Mouse (Mus musculus) intestine, embryonic 15.5 days (tissue): ENCODE measurements around the gene Npas4. TPM values are rescaled to one million over a fixed set of nuclear protein-coding genes. Genes with fewer than 3 reads are reported as not detected.
"Not testable (repeated sequence)": the region's sequence is repeated elsewhere in the genome, so short reads cannot be mapped to it uniquely, and the experiment has no call there.

Experiments used
- ATAC-seq: fragments of 200-750 bp; cut with Nextera tagmentation; 2 replicates; pipeline ENCODE4 v1.8.0; 2017; ENCODE audit warnings: moderate TSS enrichment, moderate library complexity
- H3K27ac ChIP-seq: fragments of 300-500 bp; sonication (generic); 2 replicates; pipeline ENCODE4 v1.5.1; 2015; ENCODE audit warnings: mild to moderate bottlenecking, inconsistent platforms
- H3K27me3 ChIP-seq: fragments of 300-500 bp; sonication (generic); replicated peaks from 2 replicates; pipeline ENCODE4 v1.6.1; 2015; ENCODE audit warnings: inconsistent platforms
- H3K36me3 ChIP-seq: fragments of 300-500 bp; sonication (generic); 2 replicates; pipeline ENCODE4 v1.6.1; 2015; ENCODE audit warnings: inconsistent platforms
- H3K4me1 ChIP-seq: fragments of 300-500 bp; sonication (generic); replicated peaks from 2 replicates; pipeline ENCODE4 v1.6.1; 2015; ENCODE audit warnings: inconsistent platforms
- H3K4me2 ChIP-seq: fragments of 300-500 bp; sonication (generic); replicated peaks from 2 replicates; pipeline ENCODE4 v1.6.1; 2015; ENCODE audit warnings: mild to moderate bottlenecking, inconsistent platforms
- H3K4me3 ChIP-seq: fragments of 300-500 bp; sonication (generic); replicated peaks from 2 replicates; pipeline ENCODE4 v1.5.1; 2015; ENCODE audit warnings: inconsistent platforms
- H3K9ac ChIP-seq: fragments of 300-500 bp; sonication (generic); 2 replicates; pipeline ENCODE4 v1.6.1; 2015; ENCODE audit warnings: inconsistent platforms
- H3K9me3 ChIP-seq: fragments of 300-500 bp; sonication (generic); 2 replicates; pipeline ENCODE4 v1.6.1; 2016; ENCODE audit warnings: inconsistent platforms
- whole genome bisulfite sequencing: fragments of 180-500 bp; shearing (Covaris S2); methylation state at CpG from one replicate; pipeline ENCODE4 v1.1.7; 2015; 5-methylcytosine and 5-hydroxymethylcytosine counted together
- polyA plus RNA-seq: library from polyadenylated mRNA; unstranded; fragments of >200 nt; fragmentation: Nextera tagmentation; extraction: Ambion mirVana; gene quantifications from 2 replicates; pipeline ENCODE4 v1.2.1, GENCODE M21; 2015

The Npas4 gene
- polyA plus RNA-seq, 1 experiment from 2014 or later: 0.24 TPM

- WGBS: 20% methylated on average over 44 of the region's 47 CpGs
- H3K4me2 ChIP-seq: no peak overlapping the region
- no peaks in the 10 kb centered on the region for H3K9me3 ChIP-seq
- no peak overlapping the region for H3K9ac ChIP-seq
- 0 out of 2 replicates have a peak, but pooled peaks cover 8% of the 10 kb centered on the region for H3K4me1 ChIP-seq
- H3K36me3 ChIP-seq: no peaks in the 10 kb centered on the region
- no peak overlapping the region for H3K27ac ChIP-seq
- H3K4me3 ChIP-seq: no peak overlapping the region; the same call in 1 of the 2 replicates
- no peak for ATAC-seq
- H3K27me3 ChIP-seq: peaks cover 39% of the 10 kb centered on the region
These were observed 471 bp downstream of the Npas4 start for GRCm38 (mm10) chr19:4989434-4990255.

GRCm38 (mm10) chr19:4989013-4989412 is 1.1 kb downstream of the Npas4 start:
- Histone ChIP-seq H3K4me3 (no peak overlapping the region), H3K27me3 (peaks cover 46% of the 10 kb centered on the region), H3K27ac (no peak overlapping the region), H3K9me3 (no peaks in the 10 kb centered on the region), H3K4me1 (0 out of 2 replicates have a peak, but pooled peaks cover 8% of the 10 kb centered on the region), H3K36me3 (no peaks in the 10 kb centered on the region), H3K9ac (no peak overlapping the region), H3K4me2 (no peak overlapping the region)
- 3% methylated on average over 13 of the region's 13 CpGs for WGBS
- no peak for ATAC-seq

- no peaks in the 10 kb centered on the region for H3K9me3 ChIP-seq
- H3K36me3 ChIP-seq: no peaks in the 10 kb centered on the region
- no peaks in the 10 kb centered on the region for H3K4me1 ChIP-seq
- no peak overlapping the region for H3K9ac ChIP-seq
- H3K27me3 ChIP-seq: peaks cover 27% of the 10 kb centered on the region; the same call in 1 of the 2 replicates
- H3K4me2 ChIP-seq: no peak overlapping the region
- H3K27ac ChIP-seq: no peak overlapping the region
- H3K4me3 ChIP-seq: no peak overlapping the region
- ATAC-seq: no peak
These were observed 8.3 kb downstream of the Npas4 start for GRCm38 (mm10) chr19:4981767-4982166.

GRCm38 (mm10) chr19:4968236-4968635 is 21.9 kb downstream of the Npas4 start:
- Histone ChIP-seq H3K36me3 (peaks cover 22% of the 10 kb centered on the region), H3K4me1 (no peaks in the 10 kb centered on the region), H3K27me3 (no peaks in the 10 kb centered on the region), H3K9ac (no peak overlapping the region), H3K4me3 (no peak overlapping the region), H3K9me3 (no peaks in the 10 kb centered on the region), H3K27ac (no peak overlapping the region), H3K4me2 (no peak overlapping the region)
- WGBS: 74% methylated on average over 2 of the region's 2 CpGs
- ATAC-seq: no peak

GRCm38 (mm10) chr19:4961928-4962601 is 28.1 kb downstream of the Npas4 start, which contains the start of gene Mrpl11:
TSS of gene Mrpl11 (plus strand) at chr19:4962147.
- peak within 1 kb of the TSS; percentile 61 for H3K9ac ChIP-seq
- H3K9me3 ChIP-seq: no peaks in the 10 kb centered on the region
- H3K36me3 ChIP-seq: peaks cover 18% of the 10 kb centered on the region
- peak within 1 kb of the TSS; percentile 62 for H3K4me2 ChIP-seq
- H3K27me3 ChIP-seq: no peaks in the 10 kb centered on the region
- peaks cover 8% of the 10 kb centered on the region; the same call in 1 of the 2 replicates for H3K4me1 ChIP-seq
- peak within 1 kb of the TSS; percentile 52 for H3K27ac ChIP-seq
- H3K4me3 ChIP-seq: peak within 1 kb of the TSS; percentile 63
- peak; percentile 98 for ATAC-seq
- WGBS: under 1% methylated on average over 34 of the region's 34 CpGs

- not testable (repeated sequence) for H3K4me3 ChIP-seq, H3K27me3 ChIP-seq, H3K9ac ChIP-seq, H3K27ac ChIP-seq, ATAC-seq, H3K36me3 ChIP-seq, H3K4me2 ChIP-seq, H3K4me1 ChIP-seq, H3K9me3 ChIP-seq
- 82% methylated on average over 9 of the region's 9 CpGs for WGBS
These were observed 41.5 kb downstream of the Npas4 start for GRCm38 (mm10) chr19:4948641-4949040.

- ATAC-seq: no peak
- no peak overlapping the region for H3K4me2 ChIP-seq
These were observed 44.6 kb downstream of the Npas4 start for GRCm38 (mm10) chr19:4945540-4945939.

GRCm38 (mm10) chr19:4943253-4943588 is 46.9 kb downstream of the Npas4 start:
- no peak overlapping the region for H3K27ac ChIP-seq
- no peaks in the 10 kb centered on the region for H3K36me3 ChIP-seq
- no peaks in the 10 kb centered on the region for H3K9me3 ChIP-seq
- H3K4me1 ChIP-seq: peaks cover 11% of the 10 kb centered on the region
- peak overlapping the region; percentile 52 for H3K9ac ChIP-seq
- WGBS: 4% methylated on average over 13 of the region's 13 CpGs
- H3K4me2 ChIP-seq: peak overlapping the region; percentile 92
- H3K27me3 ChIP-seq: no peaks in the 10 kb centered on the region
- H3K4me3 ChIP-seq: peak overlapping the region; percentile 58
- peak; percentile 77 for ATAC-seq

More at GRCm38 (mm10) chr19:4945540-4945939, 44.6 kb downstream of the Npas4 start:
- Histone ChIP-seq H3K4me1 (peaks cover 11% of the 10 kb centered on the region), H3K27ac (no peak overlapping the region), H3K4me3 (no peak overlapping the region), H3K9me3 (no peaks in the 10 kb centered on the region), H3K36me3 (no peaks in the 10 kb centered on the region), H3K9ac (no peak overlapping the region), H3K27me3 (no peaks in the 10 kb centered on the region)
- WGBS: 50% methylated on average over 6 of the region's 6 CpGs

- WGBS: 1% methylated on average over 54 of the region's 55 CpGs
- H3K27ac ChIP-seq: no peak within 1 kb of the TSS
- peaks cover 10% of the 10 kb centered on the region for H3K4me1 ChIP-seq
- peak; percentile 99 for ATAC-seq
- H3K9me3 ChIP-seq: no peaks in the 10 kb centered on the region
- H3K27me3 ChIP-seq: no peaks in the 10 kb centered on the region
- H3K36me3 ChIP-seq: no peaks in the 10 kb centered on the region
- H3K9ac ChIP-seq: peak within 1 kb of the TSS; percentile 52
- H3K4me3 ChIP-seq: peak within 1 kb of the TSS; percentile 58
- H3K4me2 ChIP-seq: peak within 1 kb of the TSS; percentile 92
These were observed 47.4 kb downstream of the Npas4 start, which contains the start of gene Peli3 for GRCm38 (mm10) chr19:4942551-4943252. TSS of gene Peli3 (minus strand) at chr19:4943127.

- H3K27me3 ChIP-seq: no peaks in the 10 kb centered on the region
- H3K36me3 ChIP-seq: no peaks in the 10 kb centered on the region
- no peak for ATAC-seq
- H3K4me2 ChIP-seq: no peak overlapping the region
- no peaks in the 10 kb centered on the region for H3K9me3 ChIP-seq
- H3K9ac ChIP-seq: no peak overlapping the region
- H3K4me3 ChIP-seq: no peak overlapping the region
- no peak overlapping the region for H3K27ac ChIP-seq
- 88% methylated on average over 17 of the region's 17 CpGs for whole genome bisulfite sequencing
- H3K4me1 ChIP-seq: peaks cover 4% of the 10 kb centered on the region; the same call in 1 of the 2 replicates
These were observed 52.4 kb downstream of the Npas4 start for GRCm38 (mm10) chr19:4937444-4938310.

- Histone ChIP-seq H3K4me2 (no peak overlapping the region), H3K27ac (no peak overlapping the region), H3K36me3 (no peaks in the 10 kb centered on the region), H3K4me3 (no peak overlapping the region), H3K9me3 (no peaks in the 10 kb centered on the region), H3K9ac (no peak overlapping the region), H3K27me3 (no peaks in the 10 kb centered on the region), H3K4me1 (no peaks in the 10 kb centered on the region)
- no peak for ATAC-seq
- WGBS: 71% methylated on average over 2 of the region's 2 CpGs
These were observed 53.2 kb downstream of the Npas4 start for GRCm38 (mm10) chr19:4936896-4937295.
